Mouse (Mus musculus): ENCODE measurements at regions not wholly inside any gene's neighbourhood (a gene's known extent, or its start where the extent isn't known, plus 50 kb on each side); places are given as distances from the start of the nearest gene placed in this dataset.
"Not testable (repeated sequence)": the region's sequence is repeated elsewhere in the genome, so short reads cannot be mapped to it uniquely, and the experiment has no call there.

DNA sequence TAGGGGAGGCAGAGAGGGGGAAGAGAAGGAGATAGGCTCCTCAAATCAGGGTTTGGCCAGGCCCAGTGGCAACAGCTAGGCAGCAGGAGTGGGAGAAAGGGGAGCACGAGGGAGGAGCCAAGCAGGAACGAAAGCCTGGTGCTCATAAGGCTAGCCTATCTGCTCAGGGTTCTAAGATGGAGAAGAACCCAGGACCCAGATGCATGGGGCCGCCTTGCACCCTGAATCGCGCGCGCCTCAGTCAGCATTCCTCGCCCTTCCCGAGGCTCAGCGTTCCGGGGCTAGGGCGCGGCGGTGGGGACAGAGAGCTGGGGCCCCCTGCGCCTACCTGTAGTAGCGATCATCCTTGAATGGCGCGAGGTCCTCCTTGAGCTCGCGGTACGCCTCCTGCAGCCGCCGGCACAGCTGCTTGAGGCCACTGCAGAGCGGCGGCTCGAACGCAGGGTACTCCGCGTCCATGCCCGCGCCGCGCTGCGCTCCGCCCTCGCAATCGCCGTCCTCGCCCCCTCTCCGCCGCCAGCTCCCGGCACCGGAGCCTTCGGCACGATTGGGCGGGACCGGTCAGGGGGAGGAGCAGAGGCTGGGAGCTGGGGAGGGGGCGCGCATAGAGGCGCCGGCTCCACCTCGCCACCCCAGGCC, 60.1 kb downstream of the Dynlt1b start:
- DNase-seq (ENCODE audit: low spot score in 2 of 2) = peak; percentile 45 to 55

DNA sequence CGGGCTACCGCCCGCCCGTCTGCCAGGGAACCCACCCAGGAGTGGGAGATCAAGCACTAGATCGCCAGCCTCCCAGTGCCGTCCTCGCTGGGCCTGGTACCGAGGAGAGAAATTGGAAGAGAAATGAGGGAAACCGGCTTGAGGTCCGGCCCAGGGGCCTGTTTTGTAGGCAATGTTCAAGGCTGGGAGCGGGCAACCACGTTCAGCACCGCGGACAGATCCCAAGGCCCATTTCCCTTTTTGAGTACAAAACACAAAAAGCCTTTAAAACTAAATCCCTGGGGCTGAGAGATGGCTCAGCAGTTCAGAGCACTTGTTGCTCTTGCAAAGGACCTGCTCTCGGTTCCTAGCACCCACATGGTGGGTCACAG, 60.6 kb downstream of the Dynlt1b start:
- not testable (repeated sequence) for DNase-seq (ENCODE audit: low spot score in 2 of 2)

DNA sequence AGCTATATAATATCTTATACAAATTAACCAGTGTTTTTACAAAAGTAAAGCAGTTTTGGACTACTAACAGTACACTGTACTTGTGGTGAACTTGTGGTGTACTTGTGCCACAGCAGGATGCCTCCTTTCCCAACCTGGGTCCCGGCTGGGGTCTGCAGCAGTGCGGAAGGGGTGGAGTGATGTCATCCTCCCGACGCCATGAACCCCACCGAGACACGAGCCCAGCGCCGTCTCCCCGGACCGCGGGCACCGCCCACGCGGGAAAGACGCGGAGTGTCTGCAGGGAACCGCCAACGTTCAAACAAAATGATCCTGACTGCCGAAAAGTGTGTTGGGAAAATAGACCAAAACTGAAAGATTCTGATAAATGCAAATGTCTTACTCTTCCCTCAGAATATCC, 62.6 kb downstream of the Dynlt1b start:
- peak; percentile 44 to 45 for DNase-seq (ENCODE audit: low spot score in 2 of 2)

DNA sequence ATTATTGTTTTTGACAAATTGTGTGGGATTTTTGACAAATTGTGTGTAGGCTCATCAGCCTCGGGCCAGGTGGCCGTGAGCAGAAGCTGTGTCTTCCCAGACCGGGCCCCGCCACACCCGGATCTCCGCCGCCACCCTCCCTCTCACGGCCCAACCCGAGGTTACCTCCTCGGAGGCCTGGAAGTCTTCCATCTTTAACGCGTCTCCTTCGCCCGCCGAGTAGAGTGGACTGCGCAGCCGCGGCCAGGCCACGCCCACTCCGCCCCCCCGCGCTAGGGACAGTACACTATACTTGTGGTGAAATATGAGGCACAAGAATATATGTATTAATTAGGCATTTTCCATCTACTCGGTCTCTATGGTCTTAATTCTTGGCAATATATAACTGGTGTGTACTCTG, 63.0 kb downstream of the Dynlt1b start:
- peak; percentile 64 to 66 for DNase-seq (ENCODE audit: low spot score in 2 of 2)

DNA sequence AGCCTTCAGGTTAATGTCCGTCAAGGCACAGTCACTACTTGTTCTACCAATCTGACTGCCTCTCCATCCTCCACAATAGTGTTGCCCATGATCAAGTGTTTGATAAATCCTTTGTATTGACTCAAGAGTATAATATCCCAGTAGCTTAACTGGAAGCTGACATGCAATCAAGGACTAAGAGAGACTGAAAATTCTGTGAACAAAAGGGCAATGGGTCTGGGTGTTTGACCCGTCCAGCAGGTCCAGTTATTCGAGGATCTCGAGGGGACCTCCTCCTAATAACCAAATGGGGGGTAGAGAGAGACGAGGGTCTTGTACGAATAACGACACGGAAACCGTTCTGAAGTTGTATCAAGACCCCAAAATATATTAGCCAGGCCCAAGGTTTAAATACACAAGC, 66.6 kb downstream of the Dynlt1b start:
- DNase-seq (ENCODE audit: low spot score in 2 of 2) = not testable (repeated sequence)

DNA sequence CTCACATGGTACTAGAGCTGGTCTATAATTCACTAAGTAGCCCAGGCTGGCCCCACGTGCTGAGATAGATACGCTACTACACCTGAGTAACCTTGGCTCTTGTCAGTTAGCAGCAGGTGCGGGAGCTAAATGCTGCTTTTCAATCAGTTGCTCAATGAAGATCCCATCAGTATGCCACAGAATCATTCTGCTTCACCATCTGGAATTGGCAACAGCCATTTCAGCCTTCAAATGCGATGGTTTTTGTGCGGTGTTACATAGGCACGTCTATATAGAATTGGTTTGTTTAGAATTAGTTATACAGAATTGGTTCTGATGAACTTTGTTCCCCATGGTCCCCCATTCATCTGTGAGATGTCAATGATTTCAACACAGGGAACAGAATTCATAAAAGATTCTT, 72.8 kb downstream of the Dynlt1b start:
- not testable (repeated sequence) for DNase-seq (ENCODE audit: low spot score in 2 of 2)

DNA sequence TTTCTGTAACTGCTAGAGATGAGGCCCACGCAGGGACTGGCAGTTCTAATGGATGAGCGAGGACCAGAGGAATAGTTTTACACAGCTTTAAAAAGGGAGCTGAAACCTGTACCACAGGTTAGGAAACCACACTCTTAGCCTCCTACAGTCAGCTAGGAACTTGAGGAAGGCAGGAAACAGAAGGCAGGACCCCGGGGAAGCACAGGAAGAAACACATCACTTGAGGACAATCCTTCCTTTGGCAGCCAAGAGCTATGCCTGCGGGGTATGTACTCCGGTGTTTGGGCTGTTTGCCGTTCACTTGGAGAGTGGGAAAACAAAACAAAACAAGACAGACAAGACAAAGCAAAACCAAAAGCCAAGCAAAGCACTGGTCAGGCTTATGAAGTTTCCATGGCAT, 76.0 kb downstream of the Dynlt1b start:
- DNase-seq (ENCODE audit: low spot score in 2 of 2) = not testable (repeated sequence)

DNA sequence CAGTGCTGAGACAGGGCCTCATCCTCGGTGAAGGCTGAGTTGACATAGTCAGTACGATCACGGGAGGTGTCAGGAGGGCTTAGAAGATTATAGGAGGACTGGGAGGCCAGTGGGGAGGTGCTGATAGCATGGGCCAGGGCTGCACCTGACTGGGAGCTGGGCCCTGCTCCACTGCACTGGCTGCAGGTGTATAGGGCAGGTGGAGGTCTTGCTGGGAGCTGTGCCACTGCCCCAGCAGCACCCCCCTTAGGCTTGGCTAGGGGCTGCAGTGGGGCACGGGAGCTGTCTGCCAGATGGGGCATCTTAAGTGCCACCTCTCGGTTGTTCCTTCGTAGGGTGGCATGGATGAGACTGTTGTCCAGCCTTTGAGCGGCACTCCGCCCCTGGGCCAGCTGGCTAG, 85.2 kb downstream of the Dynlt1b start:
- not testable (repeated sequence) for DNase-seq (ENCODE audit: low spot score in 2 of 2)

DNA sequence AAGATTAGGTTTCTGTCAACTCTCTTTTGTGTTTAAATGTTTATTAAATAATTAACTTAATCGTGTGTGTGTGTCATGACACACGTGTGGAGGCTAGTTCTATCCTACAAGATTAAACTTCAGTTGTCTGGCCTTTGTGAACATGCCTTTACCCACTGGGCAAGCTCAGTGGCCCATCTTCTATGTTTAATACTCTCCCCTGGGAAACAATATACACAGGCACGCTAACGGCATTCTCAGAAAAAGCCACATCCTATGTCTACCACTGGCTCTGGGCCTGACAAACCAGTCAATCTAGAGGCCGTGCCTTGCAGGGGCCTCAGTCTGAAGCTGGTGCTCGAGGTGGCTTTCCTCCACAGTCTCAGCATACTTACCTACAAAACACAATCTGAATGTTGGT, 82.4 kb upstream of the Dynlt1c start:
- not testable (repeated sequence) for DNase-seq (ENCODE audit: low spot score in 2 of 2)

DNA sequence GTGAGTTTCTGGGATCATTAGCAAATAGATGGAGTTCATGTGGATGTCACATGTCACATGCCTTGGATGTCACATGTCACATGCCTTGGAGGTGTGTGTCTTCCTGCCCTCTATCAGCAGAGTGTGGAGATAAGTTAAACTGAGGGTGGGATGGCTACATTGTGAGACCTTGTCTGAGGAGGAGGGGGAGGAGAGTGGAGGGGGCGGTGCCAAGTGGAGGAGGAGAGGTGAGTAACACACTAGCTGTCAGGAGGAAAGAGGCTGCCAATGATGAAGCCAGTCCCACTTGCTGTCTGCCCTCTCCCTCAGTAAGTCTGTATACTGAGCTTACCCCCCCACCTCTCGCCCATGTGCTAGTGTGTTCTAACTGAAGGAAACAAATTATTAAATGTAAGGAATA, 81.5 kb upstream of the Dynlt1c start:
- DNase-seq (ENCODE audit: low spot score in 2 of 2) = not testable (repeated sequence)

DNA sequence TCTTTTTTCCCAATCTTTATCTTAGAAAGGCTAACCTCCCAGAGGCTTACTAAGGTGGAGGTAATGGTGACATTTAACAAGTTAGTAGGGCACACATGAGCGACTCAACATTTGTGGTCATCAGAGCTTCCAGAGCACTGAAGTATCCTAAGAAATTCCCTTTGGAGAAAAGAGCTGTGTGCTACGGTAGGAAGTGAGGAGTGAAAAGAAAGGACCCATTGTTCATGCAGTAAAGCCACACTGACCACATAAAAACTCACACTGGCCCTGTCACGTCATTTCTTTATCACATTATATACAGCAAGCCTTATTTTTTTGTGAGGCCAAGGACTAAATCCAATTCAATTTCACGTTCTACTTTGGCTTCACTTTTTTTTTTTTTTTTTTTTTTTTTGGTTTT, 80.7 kb upstream of the Dynlt1c start:
- not testable (repeated sequence) for DNase-seq (ENCODE audit: low spot score in 2 of 2)

DNA sequence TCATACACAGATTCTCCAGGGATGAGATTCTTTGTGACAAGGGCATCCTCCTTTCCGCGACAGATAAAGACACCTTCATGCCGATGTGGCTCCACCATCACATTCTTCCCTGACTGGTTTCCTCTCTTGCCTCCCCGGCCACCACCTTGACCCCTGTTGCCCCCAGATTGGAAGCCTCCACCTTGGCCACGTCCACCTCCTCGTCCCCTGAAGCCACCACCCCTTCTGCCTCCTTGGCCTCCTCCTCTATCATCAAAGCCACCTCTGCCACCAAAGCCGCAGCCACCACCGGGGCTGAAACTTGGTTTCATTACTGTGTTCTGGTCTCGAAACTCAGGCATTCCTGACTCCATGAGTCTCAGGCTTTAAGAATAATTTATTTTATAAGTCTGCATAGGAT, 79.3 kb upstream of the Dynlt1c start:
- not testable (repeated sequence) for DNase-seq (ENCODE audit: low spot score in 2 of 2)

DNA sequence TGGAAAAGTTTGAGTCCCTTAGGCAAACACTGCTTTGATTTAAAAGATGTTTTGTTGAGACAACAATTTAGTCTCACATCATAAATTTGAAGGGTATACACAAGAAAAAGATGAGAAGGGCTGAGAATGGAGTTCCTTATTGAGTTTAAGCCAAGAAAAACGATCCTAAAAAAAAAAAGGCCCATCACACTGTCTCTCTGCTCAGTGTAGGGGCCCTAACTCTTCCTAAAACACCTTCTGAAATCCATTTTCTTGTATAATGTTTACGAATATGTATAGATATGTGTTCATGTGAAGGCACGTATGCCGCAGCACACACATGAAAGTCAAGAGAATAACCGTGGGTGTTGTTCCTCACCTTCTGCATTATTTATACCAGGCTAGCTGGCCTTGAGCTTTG, 62.7 kb upstream of the Dynlt1c start:
- DNase-seq (ENCODE audit: low spot score in 2 of 2) = not testable (repeated sequence)

DNA sequence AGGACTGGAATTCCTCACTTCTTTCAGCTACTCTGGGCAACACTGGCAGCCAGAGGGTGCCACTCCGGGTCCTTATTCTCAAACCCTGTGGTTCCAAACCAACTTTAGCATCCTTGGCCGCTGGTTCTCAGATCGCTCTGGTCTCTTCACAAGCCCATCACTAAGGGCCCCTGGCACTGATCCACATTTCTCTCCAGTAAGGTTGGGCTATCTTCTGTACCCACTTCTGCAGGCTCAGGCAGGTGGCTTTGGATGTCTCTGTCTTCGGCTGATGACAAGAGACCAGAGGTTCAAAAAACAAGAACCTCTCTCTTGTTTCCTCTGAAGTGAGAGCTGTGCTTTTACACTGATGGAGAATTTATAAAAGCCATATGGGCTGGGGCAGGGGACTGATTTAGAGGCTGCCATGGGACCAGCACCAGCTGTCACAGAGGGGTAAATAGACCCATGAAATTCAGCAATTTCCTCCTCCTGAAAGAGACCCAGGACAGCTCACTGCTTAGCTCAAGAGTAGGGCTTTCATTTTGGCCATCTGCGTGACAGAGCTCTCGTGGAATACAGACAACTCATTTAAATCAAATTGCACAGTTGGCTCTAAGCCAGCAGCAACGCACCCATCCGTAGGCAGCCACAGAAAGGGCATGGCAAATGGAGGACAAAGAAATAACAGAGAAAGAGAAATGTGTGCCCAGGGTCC, 54.3 kb upstream of the Dynlt1c start:
- DNase-seq (ENCODE audit: low spot score in 2 of 2) = not testable (repeated sequence)

DNA sequence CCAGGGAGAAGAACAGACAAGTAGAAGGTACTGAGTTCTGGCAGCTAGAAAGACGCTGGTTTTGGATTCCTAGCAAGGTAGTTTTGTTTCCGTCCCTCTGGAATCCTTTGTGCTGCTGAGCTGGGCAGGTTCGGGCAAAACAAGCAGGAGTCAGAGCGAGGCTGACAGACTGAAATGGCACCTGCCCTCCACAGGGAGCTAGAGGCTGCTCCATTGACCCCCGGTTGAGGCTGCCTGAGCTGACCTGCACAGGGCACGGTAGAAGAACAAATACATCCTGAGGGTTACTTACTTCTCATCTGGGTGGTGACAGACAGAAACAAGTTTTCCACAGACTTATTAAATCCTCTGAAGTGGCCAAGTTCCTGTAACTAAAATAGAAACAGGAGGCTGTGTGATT, 53.5 kb upstream of the Dynlt1c start:
- DNase-seq (ENCODE audit: low spot score in 2 of 2) = not testable (repeated sequence)

Data from right cerebral cortex, postnatal 36 days (tissue).